Mouse (Mus musculus) kidney, adult 2 months (tissue): ENCODE results near the gene Dynlt1a. TPM values are rescaled to one million over a fixed set of nuclear protein-coding genes. Genes with fewer than 3 reads are reported as not detected.
A peak's percentile ranks its signal among the peaks of the same experiment; 100 is the strongest.
"Not testable (repeated sequence)": the region's sequence is repeated elsewhere in the genome, so short reads cannot be mapped to it uniquely, and the experiment has no call there.

ENCODE experiments used
- DNase-seq: peaks from one replicate; pipeline ENCODE4 v3.0.0; 2021
- H3K27ac ChIP-seq: fragments of 200-500 bp; 2 replicates; pipeline ENCODE4 v1.5.1; 2012; ENCODE audit warnings: low read depth, low read length, control low read depth, inconsistent platforms; ENCODE audit not compliant: insufficient read depth
- H3K27me3 ChIP-seq: fragments of 200-500 bp; replicated peaks from 2 replicates; pipeline ENCODE4 v1.6.1; 2012; ENCODE audit warnings: mild to moderate bottlenecking, moderate library complexity, low read length, inconsistent platforms; ENCODE audit not compliant: control insufficient read depth, insufficient read depth
- H3K36me3 ChIP-seq: fragments of 200-500 bp; 2 replicates; pipeline ENCODE4 v1.6.1; 2012; ENCODE audit warnings: mild to moderate bottlenecking, moderate library complexity, low read length, inconsistent platforms; ENCODE audit not compliant: control insufficient read depth, insufficient read depth
- H3K4me1 ChIP-seq: fragments of 200-500 bp; 2 replicates; pipeline ENCODE4 v1.6.1; 2011; ENCODE audit warnings: low read length; ENCODE audit not compliant: control insufficient read depth, insufficient read depth
- H3K4me3 ChIP-seq: fragments of 200-500 bp; 2 replicates; pipeline ENCODE4 v1.5.1; 2011; ENCODE audit warnings: mild to moderate bottlenecking, low read depth, low read length, control low read depth; ENCODE audit not compliant: insufficient read depth
- WGBS: fragments of 180-500 bp; shearing (Covaris S2); methylation state at CpG from one replicate; pipeline ENCODE4 v1.1.7; 2018; 5-methylcytosine and 5-hydroxymethylcytosine counted together
- polyA plus RNA-seq: library from polyadenylated mRNA; depleted of rRNA; stranded (reverse); fragments of >200 nt; gene quantifications from 2 replicates; pipeline ENCODE4 v1.2.3, GENCODE M21; 2012

Gene Dynlt1a
- polyA plus RNA-seq, 1 experiment, result 3.8 TPM

DNA sequence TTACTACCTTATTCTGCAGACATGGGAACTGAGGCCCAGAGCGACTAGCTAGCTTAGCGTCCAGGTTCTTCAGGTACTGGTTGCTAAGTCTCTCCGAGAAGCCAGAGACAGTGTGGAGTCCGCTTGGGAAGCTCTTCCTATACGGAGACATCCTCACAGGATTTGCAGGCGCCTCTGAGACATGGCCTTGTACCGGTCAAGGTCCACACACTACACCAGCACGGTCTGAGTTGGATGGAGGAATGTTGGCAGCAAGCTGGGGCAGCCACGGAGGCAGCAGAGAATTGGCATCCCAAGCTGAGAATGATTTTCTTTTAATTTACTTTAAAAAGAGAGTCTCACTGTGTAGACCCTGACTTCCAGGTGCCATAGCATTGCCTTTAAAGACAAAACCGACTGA lies 34.2 kb downstream of the Dynlt1a start:
- not testable (repeated sequence) for H3K4me1 ChIP-seq, H3K36me3 ChIP-seq, DNase-seq, H3K27me3 ChIP-seq, H3K4me3 ChIP-seq, H3K27ac ChIP-seq
- WGBS, result 76% methylated on average over 8 of the region's 10 CpGs

GRCm38 (mm10) chr17:6280513-6280912 lies 36.8 kb downstream of the Dynlt1a start:
- H3K4me1 ChIP-seq, result not testable (repeated sequence)

GRCm38 (mm10) chr17:6279772-6280171 lies 37.5 kb downstream of the Dynlt1a start:
- H3K4me1 ChIP-seq, H3K36me3 ChIP-seq, H3K27ac ChIP-seq, H3K27me3 ChIP-seq, DNase-seq, H3K4me3 ChIP-seq: not testable (repeated sequence)
- WGBS, result 91% methylated on average over 10 of the region's 10 CpGs

More at GRCm38 (mm10) chr17:6280513-6280912, 36.8 kb downstream of the Dynlt1a start:
- not testable (repeated sequence) for H3K4me3 ChIP-seq, H3K27me3 ChIP-seq, H3K36me3 ChIP-seq, DNase-seq, H3K27ac ChIP-seq
- WGBS, result 94% methylated on average over 17 of the region's 19 CpGs

GRCm38 (mm10) chr17:6279205-6279604 lies 38.1 kb downstream of the Dynlt1a start:
- not testable (repeated sequence) for H3K4me1 ChIP-seq, H3K27me3 ChIP-seq, H3K27ac ChIP-seq, DNase-seq, H3K4me3 ChIP-seq, H3K36me3 ChIP-seq
- WGBS, result 64% methylated on average over 8 of the region's 8 CpGs

DNA sequence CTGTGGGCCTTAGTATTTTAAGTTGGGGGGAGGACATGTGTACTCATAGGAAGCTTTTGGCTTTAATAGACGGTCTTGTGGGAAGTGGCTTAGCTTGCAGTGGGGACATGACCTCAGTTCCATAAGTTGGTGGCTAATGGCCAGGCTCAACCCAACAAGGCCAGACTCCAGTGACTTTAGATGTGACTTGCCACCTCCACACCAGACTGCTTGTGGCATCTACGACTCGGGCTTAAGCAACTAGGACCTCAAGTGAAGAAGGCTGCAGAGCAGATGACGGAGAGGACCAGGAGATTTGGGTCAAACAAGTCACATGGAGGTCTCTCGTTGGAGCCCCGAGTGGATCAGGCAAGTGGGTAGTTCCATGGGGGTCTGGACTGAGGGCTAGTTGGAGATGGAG lies 42.6 kb downstream of the Dynlt1a start:
- H3K27me3 ChIP-seq, H3K27ac ChIP-seq, H3K4me3 ChIP-seq, DNase-seq, H3K4me1 ChIP-seq, H3K36me3 ChIP-seq: not testable (repeated sequence)
- 93% methylated on average over 6 of the region's 6 CpGs for WGBS

DNA sequence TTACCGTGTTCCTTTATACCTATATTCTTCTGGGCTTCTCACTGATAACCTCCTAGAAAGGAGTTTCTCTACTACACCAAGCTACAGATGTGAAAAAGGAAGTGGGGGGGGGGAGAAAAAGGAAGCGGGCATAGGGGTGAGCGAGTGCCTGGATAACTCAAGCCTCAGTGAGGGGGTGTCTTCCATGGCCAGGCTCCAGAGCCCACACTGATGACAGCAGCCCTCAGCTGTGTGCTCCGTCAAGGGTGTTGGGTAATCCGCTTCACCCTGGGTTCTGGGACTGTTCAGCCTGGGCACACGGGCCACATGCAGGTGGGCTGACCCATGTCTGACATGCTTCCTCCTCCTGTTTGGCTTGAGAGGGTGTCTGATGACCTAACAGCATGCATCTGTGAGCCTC lies 45.3 kb downstream of the Dynlt1a start:
- not testable (repeated sequence) for H3K4me1 ChIP-seq, H3K27me3 ChIP-seq, DNase-seq, H3K27ac ChIP-seq, H3K36me3 ChIP-seq, H3K4me3 ChIP-seq
- WGBS, result 80% methylated on average over 6 of the region's 6 CpGs

GRCm38 (mm10) chr17:6270840-6271239 lies 46.5 kb downstream of the Dynlt1a start:
- under 1% methylated on average over 25 of the region's 25 CpGs for WGBS
- DNase-seq, H3K4me1 ChIP-seq, H3K36me3 ChIP-seq, H3K27ac ChIP-seq, H3K27me3 ChIP-seq: not testable (repeated sequence)
- H3K4me3 ChIP-seq, result peak overlapping the region; percentile 64

GRCm38 (mm10) chr17:6269876-6270831 lies 47.1 kb downstream of the Dynlt1a start:
- H3K27me3 ChIP-seq, H3K27ac ChIP-seq, H3K4me1 ChIP-seq, H3K36me3 ChIP-seq: not testable (repeated sequence)
- 1% methylated on average over 72 of the region's 84 CpGs for WGBS
- peak; percentile 23 for DNase-seq
- peak overlapping the region; percentile 64 for H3K4me3 ChIP-seq

DNA sequence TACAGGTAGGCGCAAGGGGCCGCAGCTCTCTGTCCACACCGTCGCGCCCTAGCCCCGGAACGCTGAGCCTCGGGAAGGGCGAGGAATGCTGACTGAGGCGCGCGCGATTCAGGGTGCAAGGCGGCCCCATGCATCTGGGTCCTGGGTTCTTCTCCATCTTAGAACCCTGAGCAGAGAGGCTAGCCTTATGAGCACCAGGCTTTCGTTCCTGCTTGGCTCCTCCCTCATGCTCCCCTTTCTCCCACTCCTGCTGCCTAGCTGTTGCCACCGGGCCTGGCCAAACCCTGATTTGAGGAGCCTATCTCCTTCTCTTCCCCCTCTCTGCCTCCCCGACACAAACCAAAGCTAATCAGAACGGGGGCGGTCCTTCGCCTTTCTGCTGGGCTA lies 60.2 kb downstream of the Dynlt1a start:
- not testable (repeated sequence) for H3K27ac ChIP-seq, H3K4me1 ChIP-seq, H3K36me3 ChIP-seq, DNase-seq, H3K27me3 ChIP-seq, H3K4me3 ChIP-seq
- 3% methylated on average over 18 of the region's 20 CpGs for WGBS

GRCm38 (mm10) chr17:6256400-6257069 lies 60.8 kb downstream of the Dynlt1a start, which contains the start of gene Tmem181a:
Gene Tmem181a (plus strand): TSS chr17:6256860.
- H3K27ac ChIP-seq, H3K4me1 ChIP-seq, DNase-seq, H3K4me3 ChIP-seq, H3K27me3 ChIP-seq, H3K36me3 ChIP-seq: not testable (repeated sequence)
- WGBS, result under 1% methylated on average over 19 of the region's 51 CpGs
